Mouse (Mus musculus) bone marrow macrophage, adult 2 months (primary cell): ENCODE measurements around the gene Agap3.

Experiments used
- CTCF ChIP-seq: IDR thresholded peaks from 2 replicates; pipeline ENCODE4 v1.5.1; 2012; ENCODE audit warnings: low read depth, mild to moderate bottlenecking, low read length, moderate library complexity
- POLR2A ChIP-seq: IDR thresholded peaks from 2 replicates; pipeline ENCODE4 v1.6.1; 2012; ENCODE audit warnings: mild to moderate bottlenecking, low read depth, low read length, borderline replicate concordance

DNA sequence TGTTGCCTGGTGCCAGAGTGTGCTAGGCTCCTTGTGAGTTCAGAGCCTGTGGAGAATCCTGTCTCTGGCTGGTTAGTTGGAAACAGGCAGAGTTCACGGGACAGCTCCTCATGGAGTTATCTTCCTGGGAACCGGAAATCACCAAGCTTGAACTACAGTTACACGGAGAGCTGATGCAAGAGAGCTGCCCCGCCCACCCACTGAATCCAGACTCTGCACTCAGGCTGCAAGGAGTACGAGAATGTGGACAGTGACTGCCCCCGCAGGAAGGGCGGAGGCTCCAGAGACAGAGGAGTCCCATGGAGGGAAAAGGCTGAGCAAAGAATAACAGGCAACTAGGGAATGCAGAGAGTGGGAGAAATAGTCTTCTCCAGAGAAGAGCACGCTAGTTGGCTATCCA lies 60.3 kb downstream of the Agap3 start:
- no peak for TF ChIP-seq POLR2A
- no peak for TF ChIP-seq CTCF
